In genomic region chr11:84972067-84972466, GRCm38 (mm10) we compare ENCODE assay signal across 13 mouse cellular contexts. TPM values are rescaled to one million over a fixed set of nuclear protein-coding genes. Genes with fewer than 3 reads are reported as not detected.
DNase-seq lines count a peak whose midpoint lies in the region; ATAC-seq and TF ChIP-seq lines count a peak whose summit lies in the region.
"Had no signal": no experiment of that assay in that cellular context is flagged by ENCODE, and none has a peak within 500 bp of the region (broad histone marks: within the 10 kb centered on the region; RNA-seq: fewer than 3 reads in every experiment).

No protein-coding gene starts in this region.

- no peak overlapping the region for H3K4me2 ChIP-seq in lung, embryonic 14.5 days
- H3K4me2 ChIP-seq: hindbrain, embryonic 12.5 days; liver, embryonic 11.5 days; neural tube, embryonic 12.5 days had no signal

- H3K36me3 ChIP-seq in lung, embryonic 14.5 days (ENCODE audit: insufficient read depth), result no peaks in the 10 kb centered on the region
- H3K36me3 ChIP-seq: hindbrain, embryonic 12.5 days; neural tube, embryonic 12.5 days had no signal

- DNase-seq in gastrocnemius, adult 2 months, result peak; percentile 26
- no peak for DNase-seq in gastrocnemius, postnatal 25 days
- peak; percentile 26 for DNase-seq in lung, embryonic 14.5 days
- DNase-seq in lung, postnatal 25 days (ENCODE audit: low spot score), result no peak
- peak; percentile 41 to 52 for DNase-seq in adrenal gland, postnatal 4 days (ENCODE audit: low spot score in 2 of 2)
- DNase-seq in lung, postnatal 14 days, result peak; percentile 43
- DNase-seq in layer of hippocampus, postnatal 14 days (ENCODE audit: low spot score in 2 of 2), result no peak
- no peak for DNase-seq in embryo, embryonic 11 days
- DNase-seq: forebrain, postnatal 0 days; heart, adult 11 months had no signal

- H3K27ac ChIP-seq in gastrocnemius, adult 2 months, result no peak overlapping the region
- no peak overlapping the region for H3K27ac ChIP-seq in lung, embryonic 14.5 days (ENCODE audit: low read depth)
- H3K27ac ChIP-seq: hindbrain, embryonic 12.5 days; neural tube, embryonic 12.5 days had no signal

- H3K9me3 ChIP-seq in lung, embryonic 14.5 days (ENCODE audit: low read depth, low read length), result no peaks in the 10 kb centered on the region
- H3K9me3 ChIP-seq: hindbrain, embryonic 12.5 days; neural tube, embryonic 12.5 days had no signal

- no peaks in the 10 kb centered on the region for H3K27me3 ChIP-seq in lung, embryonic 14.5 days (ENCODE audit: insufficient read depth, low read length)
- H3K27me3 ChIP-seq: hindbrain, embryonic 12.5 days; neural tube, embryonic 12.5 days had no signal

- no peak overlapping the region for H3K4me3 ChIP-seq in gastrocnemius, adult 2 months
- H3K4me3 ChIP-seq in lung, embryonic 14.5 days (ENCODE audit: low read depth, low read length), result no peak overlapping the region
- H3K4me3 ChIP-seq: hindbrain, embryonic 12.5 days; neural tube, embryonic 12.5 days had no signal

- H3K4me1 ChIP-seq in lung, embryonic 14.5 days (ENCODE audit: insufficient read depth), result no peaks in the 10 kb centered on the region

- TF ChIP-seq CTCF in gastrocnemius, adult 2 months (IDR thresholded peaks at IDR 0.05), result no peak
- no peak for TF ChIP-seq CTCF in lung, embryonic 14.5 days (IDR thresholded peaks at IDR 0.05; ENCODE audit: low read depth)

- 54% methylated on average over 3 of the region's 3 CpGs for WGBS in lung, embryonic 14.5 days

- intact Hi-C loops in gastrocnemius, adult 2 months (cut with DNase I), result no loop called here

- no peak for ATAC-seq in lung, embryonic 14.5 days (ENCODE audit: insufficient read depth)
- ATAC-seq: forebrain, postnatal 0 days had no signal

- no peak overlapping the region for H3K9ac ChIP-seq in lung, embryonic 14.5 days
- H3K9ac ChIP-seq: forebrain, postnatal 0 days; hindbrain, embryonic 12.5 days; neural tube, embryonic 12.5 days had no signal

RNA-seq across cellular contexts. Expression of gene Car4, which starts 14.5 kb away (rescaled TPM):
- total RNA-seq in gastrocnemius, adult 2 months (2021), result 10 to 100 TPM; 10.2 to 13.5 TPM
- 10 to 100 TPM; 10.2 to 13.5 TPM for total RNA-seq in gastrocnemius, postnatal 25 days (2021)
- polyA plus RNA-seq in lung, embryonic 14.5 days (2014; fragmentation: Nextera tagmentation; extraction: Ambion mirVana), result 0.28 and 0.54 TPM in 2 replicates
- 10 to 100 TPM in 1 of 2 experiments, 1 to 10 TPM in 1; 4.9 to 18.5 TPM for total RNA-seq in adrenal gland, postnatal 4 days (2021)
- total RNA-seq in layer of hippocampus, postnatal 14 days (2021), result 10 to 100 TPM; 80.0 to 91.7 TPM

RNA-seq across cellular contexts. Expression of gene Znhit3, which starts 55.9 kb away (rescaled TPM):
- total RNA-seq in gastrocnemius, adult 2 months (2021), result 10 to 100 TPM; 13.7 to 16.5 TPM
- 10 to 100 TPM in 1 of 2 experiments, 1 to 10 TPM in 1; 9.6 to 10.2 TPM for total RNA-seq in gastrocnemius, postnatal 25 days (2021)
- 57.3 and 61.4 TPM in 2 replicates for polyA plus RNA-seq in lung, embryonic 14.5 days (2014; fragmentation: Nextera tagmentation; extraction: Ambion mirVana)
- 10 to 100 TPM; 14.4 to 20.4 TPM for total RNA-seq in adrenal gland, postnatal 4 days (2021)
- total RNA-seq in layer of hippocampus, postnatal 14 days (2021), result 10 to 100 TPM; 27.0 to 29.6 TPM

Comparison
In these comparisons a context has a peak if more than half of its experiments do, and no peak if none do; other contexts are left out.
1. DNase-seq: peak in gastrocnemius, adult 2 months (single experiment), lung, embryonic 14.5 days (single experiment), adrenal gland, postnatal 4 days (2 of 2) and lung, postnatal 14 days (single experiment); none in gastrocnemius, postnatal 25 days (single experiment), lung, postnatal 25 days (single experiment), layer of hippocampus, postnatal 14 days (0 of 2) and embryo, embryonic 11 days (single experiment).
2. RNA of gene Car4, which starts 14.5 kb away (total RNA-seq): 80.0 to 91.7 TPM in layer of hippocampus, postnatal 14 days; 4.9 to 18.5 TPM in adrenal gland, postnatal 4 days, 10.2 to 13.5 TPM in gastrocnemius, postnatal 25 days and 10.2 to 13.5 TPM in gastrocnemius, adult 2 months; every median in the first group is over 4 times any median in the second.